Mouse (Mus musculus): ENCODE data around the gene Fosb. TPM values are rescaled to one million over a fixed set of nuclear protein-coding genes. Genes with fewer than 3 reads are reported as not detected.
A peak's percentile ranks its signal among the peaks of the same experiment; 100 is the strongest.

Gene Fosb
- polyA plus RNA-seq, 1 experiment from 2014 or later: 0.10 TPM

GRCm38 (mm10) chr7:19279052-19279451 lies 30.8 kb downstream of the Fosb start:
- Histone ChIP-seq H3K9ac (ENCODE audit: low read depth, low read length) (no peak overlapping the region), H3K9me3 (ENCODE audit: control insufficient read depth, low read length) (peaks cover 3% of the 10 kb centered on the region; the same call in 1 of the 2 replicates), H3K27me3 (replicated peaks; ENCODE audit: control insufficient read depth, insufficient read depth, low read length) (peaks cover 50% of the 10 kb centered on the region), H3K27ac (ENCODE audit: low read length) (no peak overlapping the region), H3K4me2 (ENCODE audit: low read depth, low read length) (peak overlapping the region; percentile 43), H3K36me3 (ENCODE audit: control insufficient read depth, insufficient read depth, low read length) (no peaks in the 10 kb centered on the region), H3K4me3 (ENCODE audit: low read length) (peak overlapping the region; percentile 36), H3K4me1 (ENCODE audit: control insufficient read depth, insufficient read depth, low read length) (peaks cover 10% of the 10 kb centered on the region)
- WGBS: 4% methylated on average over 34 of the region's 34 CpGs
- no peak for ATAC-seq

GRCm38 (mm10) chr7:19276253-19276652 lies 33.6 kb downstream of the Fosb start:
- H3K4me3 ChIP-seq (ENCODE audit: low read length): no peak overlapping the region
- H3K27ac ChIP-seq (ENCODE audit: low read length): no peak overlapping the region
- H3K9me3 ChIP-seq (ENCODE audit: control insufficient read depth, low read length): peaks cover 3% of the 10 kb centered on the region; the same call in 1 of the 2 replicates
- peaks cover 35% of the 10 kb centered on the region for H3K27me3 ChIP-seq (replicated peaks; ENCODE audit: control insufficient read depth, insufficient read depth, low read length)
- H3K9ac ChIP-seq (ENCODE audit: low read depth, low read length): no peak overlapping the region
- peaks cover 3% of the 10 kb centered on the region; the same call in 1 of the 2 replicates for H3K4me1 ChIP-seq (ENCODE audit: control insufficient read depth, insufficient read depth, low read length)
- no peak for ATAC-seq
- no peaks in the 10 kb centered on the region for H3K36me3 ChIP-seq (ENCODE audit: control insufficient read depth, insufficient read depth, low read length)
- no peak overlapping the region for H3K4me2 ChIP-seq (ENCODE audit: low read depth, low read length)
- 63% methylated on average over 4 of the region's 4 CpGs for WGBS

GRCm38 (mm10) chr7:19272173-19272764 lies 37.6 kb downstream of the Fosb start:
- Histone ChIP-seq H3K9ac (ENCODE audit: low read depth, low read length) (peak overlapping the region; percentile 94), H3K4me3 (ENCODE audit: low read length) (peak overlapping the region; percentile 91), H3K27ac (ENCODE audit: low read length) (peak overlapping the region; percentile 98), H3K4me1 (ENCODE audit: control insufficient read depth, insufficient read depth, low read length) (peaks cover 21% of the 10 kb centered on the region), H3K27me3 (replicated peaks; ENCODE audit: control insufficient read depth, insufficient read depth, low read length) (no peaks in the 10 kb centered on the region), H3K9me3 (ENCODE audit: control insufficient read depth, low read length) (peaks cover 3% of the 10 kb centered on the region; the same call in 1 of the 2 replicates), H3K36me3 (ENCODE audit: control insufficient read depth, insufficient read depth, low read length) (no peaks in the 10 kb centered on the region), H3K4me2 (ENCODE audit: low read depth, low read length) (peak overlapping the region; percentile 81)
- under 1% methylated on average over 36 of the region's 36 CpGs for WGBS
- ATAC-seq: peak; percentile 68

- H3K4me2 ChIP-seq (ENCODE audit: low read depth, low read length): peak within 1 kb of the TSS; percentile 81
- H3K9me3 ChIP-seq (ENCODE audit: control insufficient read depth, low read length): peaks cover 3% of the 10 kb centered on the region; the same call in 1 of the 2 replicates
- H3K36me3 ChIP-seq (ENCODE audit: control insufficient read depth, insufficient read depth, low read length): no peaks in the 10 kb centered on the region
- H3K27me3 ChIP-seq (replicated peaks; ENCODE audit: control insufficient read depth, insufficient read depth, low read length): no peaks in the 10 kb centered on the region
- WGBS: under 1% methylated on average over 62 of the region's 62 CpGs
- H3K9ac ChIP-seq (ENCODE audit: low read depth, low read length): peak within 1 kb of the TSS; percentile 94
- H3K27ac ChIP-seq (ENCODE audit: low read length): peak within 1 kb of the TSS; percentile 98
- peak; percentile 73 for ATAC-seq
- H3K4me1 ChIP-seq (ENCODE audit: control insufficient read depth, insufficient read depth, low read length): peaks cover 28% of the 10 kb centered on the region
- peak within 1 kb of the TSS; percentile 91 for H3K4me3 ChIP-seq (ENCODE audit: low read length)
Measured at GRCm38 (mm10) chr7:19271238-19272172, 38.3 kb downstream of the Fosb start, which contains the start of gene Vasp. Gene Vasp, minus strand, starts transcription at chr7:19271817.

GRCm38 (mm10) chr7:19270509-19271237 lies 39.2 kb downstream of the Fosb start:
- Histone ChIP-seq H3K9me3 (ENCODE audit: control insufficient read depth, low read length) (no peaks in the 10 kb centered on the region), H3K9ac (ENCODE audit: low read depth, low read length) (peak overlapping the region; percentile 94), H3K27me3 (replicated peaks; ENCODE audit: control insufficient read depth, insufficient read depth, low read length) (no peaks in the 10 kb centered on the region), H3K4me1 (ENCODE audit: control insufficient read depth, insufficient read depth, low read length) (peaks cover 36% of the 10 kb centered on the region), H3K36me3 (ENCODE audit: control insufficient read depth, insufficient read depth, low read length) (no peaks in the 10 kb centered on the region), H3K27ac (ENCODE audit: low read length) (peak overlapping the region; percentile 98), H3K4me3 (ENCODE audit: low read length) (peak overlapping the region; percentile 91), H3K4me2 (ENCODE audit: low read depth, low read length) (peak overlapping the region; percentile 81)
- no peak for ATAC-seq
- under 1% methylated on average over 20 of the region's 21 CpGs for WGBS

- peak; percentile 43 for ATAC-seq
- under 1% methylated on average over 16 of the region's 19 CpGs for WGBS
- H3K36me3 ChIP-seq (ENCODE audit: control insufficient read depth, insufficient read depth, low read length): no peaks in the 10 kb centered on the region
- H3K4me3 ChIP-seq (ENCODE audit: low read length): peak overlapping the region; percentile 91
- no peaks in the 10 kb centered on the region for H3K27me3 ChIP-seq (replicated peaks; ENCODE audit: control insufficient read depth, insufficient read depth, low read length)
- H3K9me3 ChIP-seq (ENCODE audit: control insufficient read depth, low read length): no peaks in the 10 kb centered on the region
- H3K4me1 ChIP-seq (ENCODE audit: control insufficient read depth, insufficient read depth, low read length): peaks cover 42% of the 10 kb centered on the region
- H3K9ac ChIP-seq (ENCODE audit: low read depth, low read length): peak overlapping the region; percentile 94
- H3K4me2 ChIP-seq (ENCODE audit: low read depth, low read length): peak overlapping the region; percentile 81
- H3K27ac ChIP-seq (ENCODE audit: low read length): peak overlapping the region; percentile 98
Measured at GRCm38 (mm10) chr7:19269721-19270441, 40.0 kb downstream of the Fosb start.

- no peak for ATAC-seq
- Histone ChIP-seq H3K9me3 (ENCODE audit: control insufficient read depth, low read length) (no peaks in the 10 kb centered on the region), H3K27ac (ENCODE audit: low read length) (peak overlapping the region; percentile 98), H3K4me2 (ENCODE audit: low read depth, low read length) (peak overlapping the region; percentile 81), H3K4me1 (ENCODE audit: control insufficient read depth, insufficient read depth, low read length) (peaks cover 42% of the 10 kb centered on the region), H3K36me3 (ENCODE audit: control insufficient read depth, insufficient read depth, low read length) (peaks cover 6% of the 10 kb centered on the region; the same call in 1 of the 2 replicates), H3K27me3 (replicated peaks; ENCODE audit: control insufficient read depth, insufficient read depth, low read length) (no peaks in the 10 kb centered on the region), H3K9ac (ENCODE audit: low read depth, low read length) (peak overlapping the region; percentile 94), H3K4me3 (ENCODE audit: low read length) (peak overlapping the region; percentile 91)
- WGBS: 25% methylated on average over 10 of the region's 10 CpGs
Measured at GRCm38 (mm10) chr7:19268993-19269681, 40.7 kb downstream of the Fosb start.

GRCm38 (mm10) chr7:19267051-19267450 lies 42.8 kb downstream of the Fosb start:
- Histone ChIP-seq H3K27me3 (replicated peaks; ENCODE audit: control insufficient read depth, insufficient read depth, low read length) (no peaks in the 10 kb centered on the region), H3K36me3 (ENCODE audit: control insufficient read depth, insufficient read depth, low read length) (peaks cover 12% of the 10 kb centered on the region; the same call in 1 of the 2 replicates), H3K9ac (ENCODE audit: low read depth, low read length) (peak overlapping the region; percentile 52; the same call in 1 of the 2 replicates), H3K4me2 (ENCODE audit: low read depth, low read length) (peak overlapping the region; percentile 46), H3K4me1 (ENCODE audit: control insufficient read depth, insufficient read depth, low read length) (peaks cover 40% of the 10 kb centered on the region), H3K4me3 (ENCODE audit: low read length) (no peak overlapping the region), H3K27ac (ENCODE audit: low read length) (peak overlapping the region; percentile 73), H3K9me3 (ENCODE audit: control insufficient read depth, low read length) (no peaks in the 10 kb centered on the region)
- ATAC-seq: no peak
- 44% methylated on average over 10 of the region's 10 CpGs for WGBS
